Mouse (Mus musculus): ENCODE measurements around the gene Schip1.

DNA sequence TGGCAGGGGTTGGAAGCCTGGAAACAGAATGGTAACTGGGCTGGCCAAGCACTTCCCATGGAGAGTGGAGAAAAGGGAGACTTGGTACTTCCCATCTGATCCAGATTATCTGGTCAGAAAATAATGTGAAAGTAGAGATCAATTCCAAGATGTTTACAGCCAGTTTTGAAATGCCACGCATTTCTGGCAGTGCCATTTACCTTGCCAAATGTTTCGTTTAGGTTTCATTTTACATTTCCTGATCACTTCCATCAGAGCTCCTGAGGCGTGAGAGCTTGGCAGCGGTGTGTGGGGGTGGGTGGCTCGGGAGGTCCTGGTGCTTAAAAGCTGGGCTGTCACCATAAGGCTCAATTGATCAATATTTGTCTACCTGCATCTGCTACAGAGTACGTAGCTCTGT, 426.9 kb downstream of the Schip1 start:
- no peak for TF ChIP-seq CTCF (IDR thresholded peaks at IDR 0.05; ENCODE audit: low read depth)
- TF ChIP-seq EP300 (optimal IDR thresholded peaks at IDR 0.05): no peak

All from stomach, postnatal 0 days (tissue).